In genomic region chr13:119690876-119691620, GRCm38 (mm10) we compare ENCODE assay signal across 8 mouse cellular contexts. TPM values are rescaled to one million over a fixed set of nuclear protein-coding genes. Genes with fewer than 3 reads are reported as not detected.
DNase-seq lines count a peak whose midpoint lies in the region; ATAC-seq and TF ChIP-seq lines count a peak whose summit lies in the region.

No protein-coding gene starts in this region.

- H3K36me3 ChIP-seq in erythroblast, embryonic 14.5 days (ENCODE audit: control insufficient read depth), result no peaks in the 10 kb centered on the region
- H3K36me3 ChIP-seq in MEL (ENCODE audit: control insufficient read depth in 1 of 2, insufficient read depth in 2 of 2, low read length in 2 of 2), result peaks cover 0 to 10% of the 10 kb centered on the region in 2 experiments; a peak in 2 of 4 replicates
- no peaks in the 10 kb centered on the region for H3K36me3 ChIP-seq in intestine, embryonic 16.5 days (ENCODE audit: control insufficient read depth, insufficient read depth, low read length)
- H3K36me3 ChIP-seq in megakaryocyte, embryonic 14.5 days (replicated peaks; ENCODE audit: low read length), result peaks cover 34% of the 10 kb centered on the region

- DNase-seq in MEL (ENCODE audit: low read depth, low spot score), result no peak
- DNase-seq in embryo, embryonic 10.5 days (ENCODE audit: low spot score), result peak; percentile 53
- peak; percentile 28 for DNase-seq in yolk sac, embryonic 10.5 days (ENCODE audit: low spot score)
- no peak for DNase-seq in urinary bladder, postnatal 36 days (ENCODE audit: low spot score in 2 of 2)

- no peak for TF ChIP-seq EP300 in MEL (IDR thresholded peaks at IDR 0.05; ENCODE audit: low read depth in 1 of 2, low read length in 2 of 2)

- TF ChIP-seq RAD21 in MEL (IDR thresholded peaks at IDR 0.05; ENCODE audit: low read depth, low read length), result no peak

- TF ChIP-seq POLR2A in MEL (IDR thresholded peaks at IDR 0.05; ENCODE audit: control insufficient read depth in 1 of 2, insufficient read depth in 1 of 2, low read depth in 1 of 2, low read length in 2 of 2, poor library complexity in 1 of 2), result no peak

- no peak for TF ChIP-seq CTCF in MEL (IDR thresholded peaks at IDR 0.05 in 2 of 3, conservative IDR thresholded peaks at IDR 0.05 in 1 of 3; ENCODE audit: control insufficient read depth in 1 of 3, insufficient read depth in 1 of 3, low read depth in 2 of 3, low read length in 3 of 3, poor library complexity in 1 of 3, severe bottlenecking in 1 of 3)

- H3K9me3 ChIP-seq in erythroblast, embryonic 14.5 days (ENCODE audit: control insufficient read depth, low read length), result no peaks in the 10 kb centered on the region
- no peaks in the 10 kb centered on the region for H3K9me3 ChIP-seq in MEL (replicated peaks; ENCODE audit: insufficient read depth, low read length)
- no peaks in the 10 kb centered on the region for H3K9me3 ChIP-seq in intestine, embryonic 16.5 days (ENCODE audit: control insufficient read depth, low read length)
- H3K9me3 ChIP-seq in megakaryocyte, embryonic 14.5 days, result no peaks in the 10 kb centered on the region

- H3K27ac ChIP-seq in MEL (ENCODE audit: control insufficient read depth, low read depth, low read length), result no peak overlapping the region
- H3K27ac ChIP-seq in intestine, embryonic 16.5 days (ENCODE audit: low read length), result peak overlapping the region; percentile 99

- H3K4me3 ChIP-seq in erythroblast, embryonic 14.5 days (replicated peaks), result peak overlapping the region; percentile 70
- H3K4me3 ChIP-seq in MEL (ENCODE audit: control insufficient read depth in 1 of 2, insufficient read depth in 1 of 2, low read depth in 2 of 2, low read length in 2 of 2), result peak overlapping the region; percentile 80 to 96
- H3K4me3 ChIP-seq in intestine, embryonic 16.5 days (ENCODE audit: low read length), result peak overlapping the region; percentile 97
- peak overlapping the region; percentile 99 for H3K4me3 ChIP-seq in megakaryocyte, embryonic 14.5 days (replicated peaks)

- ATAC-seq in erythroblast, adult 5-6 weeks (replicated peaks; ENCODE audit: low FRiP score, poor library complexity, severe bottlenecking), result no peak; the same call in 1 of the 2 replicates
- ATAC-seq in intestine, embryonic 16.5 days, result no peak

- H3K4me2 ChIP-seq in intestine, embryonic 16.5 days (ENCODE audit: low read depth, low read length), result peak overlapping the region; percentile 46

- H3K4me1 ChIP-seq in erythroblast, embryonic 14.5 days (ENCODE audit: control insufficient read depth), result peaks cover 20% of the 10 kb centered on the region
- H3K4me1 ChIP-seq in MEL (ENCODE audit: control insufficient read depth in 1 of 2, insufficient read depth in 2 of 2, low read length in 2 of 2), result peaks cover 0 to 6% of the 10 kb centered on the region in 2 experiments; a peak in 2 of 4 replicates
- H3K4me1 ChIP-seq in intestine, embryonic 16.5 days (ENCODE audit: control insufficient read depth, insufficient read depth, low read length), result peaks cover 13% of the 10 kb centered on the region
- peaks cover 60% of the 10 kb centered on the region for H3K4me1 ChIP-seq in megakaryocyte, embryonic 14.5 days

- H3K9ac ChIP-seq in MEL (ENCODE audit: control insufficient read depth, low read depth, low read length, poor library complexity, severe bottlenecking), result peak overlapping the region; percentile 78
- H3K9ac ChIP-seq in intestine, embryonic 16.5 days (ENCODE audit: low read depth, low read length), result peak overlapping the region; percentile 96

- peaks cover 9% of the 10 kb centered on the region for H3K79me2 ChIP-seq in MEL (ENCODE audit: control insufficient read depth, insufficient read depth, low read length, poor library complexity)

- H3K27me3 ChIP-seq in erythroblast, embryonic 14.5 days (ENCODE audit: control insufficient read depth), result no peaks in the 10 kb centered on the region
- H3K27me3 ChIP-seq in MEL (ENCODE audit: control insufficient read depth in 1 of 2, insufficient read depth in 2 of 2, low read length in 2 of 2), result no peaks in the 10 kb centered on the region
- H3K27me3 ChIP-seq in intestine, embryonic 16.5 days (replicated peaks; ENCODE audit: control insufficient read depth, insufficient read depth, low read length), result no peaks in the 10 kb centered on the region
- H3K27me3 ChIP-seq in megakaryocyte, embryonic 14.5 days (replicated peaks), result no peaks in the 10 kb centered on the region

- 1% methylated on average over 7 of the region's 7 CpGs for WGBS in intestine, embryonic 16.5 days

TF ChIP-seq in MEL, 35 proteins besides CTCF, POLR2A, EP300 and RAD21:
- TF ChIP-seq TBP (IDR thresholded peaks at IDR 0.05; ENCODE audit: low read depth, low read length) (no peak), E2F4 (IDR thresholded peaks at IDR 0.05; ENCODE audit: borderline replicate concordance, low read depth, low read length) (no peak), MAZ (IDR thresholded peaks at IDR 0.05; ENCODE audit: low read depth, low read length) (0 out of 2 replicates have a peak, but pooled peaks have one; percentile 24), NRF1 (IDR thresholded peaks at IDR 0.05; ENCODE audit: insufficient read depth, low read depth, low read length, poor library complexity, severe bottlenecking) (no peak), ETS1 (IDR thresholded peaks at IDR 0.05; ENCODE audit: low read depth, low read length) (no peak), MEF2A (IDR thresholded peaks at IDR 0.05; ENCODE audit: extremely low read depth, insufficient replicate concordance, low read depth, low read length, poor library complexity, severe bottlenecking) (no peak), SMC3 (IDR thresholded peaks at IDR 0.05; ENCODE audit: low read depth, low read length) (no peak)

RNA-seq across cellular contexts. Expression of gene Hmgcs1, which starts 0.9 kb away (rescaled TPM):
- polyA plus RNA-seq in erythroblast, embryonic 14.5 days (2012), result 0.04 and 0.14 TPM in 2 replicates
- 6.5 and 11.5 TPM in 2 replicates for total RNA-seq in erythroblast, adult 5-6 weeks (2015; ENCODE audit: low replicate concordance)
- total RNA-seq in erythroblast, adult 5-6 weeks (2017; ENCODE audit: low replicate concordance), result 5.1 and 7.1 TPM in 2 replicates
- 13.6 and 16.4 TPM in 2 replicates for total RNA-seq in MEL (2012; rRNA removed)
- 10 to 100 TPM in 1 of 2 experiments, not detected in 1; 19.3 TPM for polyA plus RNA-seq in MEL (2012; ENCODE audit: insufficient read depth in 1 of 2, insufficient read length in 2 of 2, low read depth in 1 of 2, low replicate concordance in 2 of 2, missing spikeins in 1 of 2)
- 247 and 266 TPM in 2 replicates for polyA plus RNA-seq in intestine, embryonic 16.5 days (2015; fragmentation: Nextera tagmentation; extraction: Ambion mirVana)
- polyA plus RNA-seq in megakaryocyte, embryonic 14.5 days (2012; ENCODE audit: insufficient read depth, low replicate concordance), result 5.2 and 20.7 TPM in 2 replicates

Comparison
In these comparisons a context has a peak if more than half of its experiments do, and no peak if none do; other contexts are left out.
1. DNase-seq: peak in embryo, embryonic 10.5 days (single experiment) and yolk sac, embryonic 10.5 days (single experiment); none in MEL (single experiment) and urinary bladder, postnatal 36 days (0 of 2).
2. Peak in every context shown above with its lines, with median percentiles within 50 percentile points of each other: H3K4me3 ChIP-seq.